Mouse (Mus musculus) T-helper 1 cell (primary cell): Measurements from ENCODE around the gene Cd81.

Experiments
- in situ Hi-C: fragments of 300-600 bp; cut with MboI, MseI; formaldehyde crosslinking; loops from one replicate; pipeline ENCODE4 v1.15.1; 2025; ENCODE audit warnings: high pct_unique_total_duplicates

Gene Cd81

DNA sequence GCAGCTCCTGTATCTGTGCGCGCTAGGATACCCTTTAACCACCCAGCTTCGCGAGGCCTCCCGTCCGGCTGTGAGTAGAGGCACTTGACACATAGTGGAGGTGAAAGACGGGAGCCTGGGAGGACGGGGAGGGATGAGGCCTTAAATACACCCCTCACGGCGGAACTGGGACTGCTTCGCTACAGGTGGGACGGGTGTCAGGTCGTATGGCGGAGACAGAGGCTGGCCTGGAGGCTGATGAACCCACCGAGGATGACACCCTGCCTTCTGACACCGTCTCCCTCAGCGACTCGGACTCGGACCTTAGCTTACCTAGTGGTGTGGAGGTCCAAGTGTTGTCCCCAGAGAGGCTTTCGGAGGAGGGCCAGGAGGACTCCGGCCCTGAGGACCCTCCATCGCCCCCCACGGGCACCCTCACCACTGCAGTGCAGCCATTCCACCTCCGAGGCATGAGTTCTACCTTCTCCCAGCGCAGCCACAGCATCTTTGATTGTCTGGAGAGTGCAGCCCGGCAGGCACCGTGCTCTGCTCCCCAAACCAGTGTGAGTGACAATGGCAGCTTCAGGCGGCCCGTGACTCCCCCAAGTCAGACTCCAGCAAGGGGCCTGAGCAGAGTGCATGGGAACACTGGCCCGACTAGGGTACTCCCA is 17.3 kb downstream of the Cd81 start:
- in situ Hi-C loops = no loop called here

DNA sequence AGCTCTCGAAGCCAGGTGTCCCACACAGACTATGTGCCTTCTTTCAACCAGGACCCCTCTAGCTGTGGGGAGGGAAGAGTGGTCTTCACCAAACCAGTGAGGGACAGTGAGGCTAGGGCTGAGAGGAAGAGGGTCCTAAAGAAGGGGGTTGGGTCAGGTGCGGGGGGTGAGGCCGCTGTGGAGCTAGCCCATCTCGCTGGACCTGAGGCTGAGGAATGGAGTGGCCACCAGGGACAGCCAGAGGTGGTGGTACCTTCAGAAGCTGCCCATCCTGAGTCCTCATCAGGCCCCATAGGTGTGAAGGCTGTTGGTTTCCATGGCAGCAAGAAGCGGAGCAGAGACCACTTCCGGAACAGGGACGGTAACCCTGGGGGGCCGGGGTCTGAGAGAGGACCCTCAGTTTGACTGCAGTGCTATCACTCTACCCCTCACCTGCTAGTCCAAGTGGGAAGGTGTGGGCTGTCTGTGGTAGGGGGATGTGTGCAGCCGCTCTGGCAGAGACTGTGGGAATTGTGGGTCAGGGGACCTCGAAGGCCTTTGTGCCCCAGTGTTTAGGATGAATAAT is 18.0 kb downstream of the Cd81 start:
- in situ Hi-C loops = no loop called here

DNA sequence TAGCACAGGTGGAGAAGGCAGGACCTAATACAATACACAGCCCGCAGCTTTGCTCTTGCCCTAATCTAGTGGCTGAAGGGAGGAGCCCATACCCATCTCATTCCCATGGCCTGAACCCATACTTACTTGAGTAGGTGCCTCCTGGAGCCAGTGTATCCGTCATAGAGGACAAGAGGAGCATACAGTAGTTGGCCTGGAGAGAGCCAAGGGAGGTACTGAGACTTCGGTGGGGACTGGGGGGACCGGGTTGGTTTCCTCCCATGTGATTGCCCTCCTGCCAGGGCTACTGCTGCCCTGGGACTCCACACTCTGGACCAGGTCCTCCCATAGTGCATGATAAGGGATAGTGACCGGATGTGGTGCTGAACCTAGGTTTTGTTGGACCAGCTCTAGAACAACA is 20.1 kb downstream of the Cd81 start:
- in situ Hi-C loops = no loop called here

DNA sequence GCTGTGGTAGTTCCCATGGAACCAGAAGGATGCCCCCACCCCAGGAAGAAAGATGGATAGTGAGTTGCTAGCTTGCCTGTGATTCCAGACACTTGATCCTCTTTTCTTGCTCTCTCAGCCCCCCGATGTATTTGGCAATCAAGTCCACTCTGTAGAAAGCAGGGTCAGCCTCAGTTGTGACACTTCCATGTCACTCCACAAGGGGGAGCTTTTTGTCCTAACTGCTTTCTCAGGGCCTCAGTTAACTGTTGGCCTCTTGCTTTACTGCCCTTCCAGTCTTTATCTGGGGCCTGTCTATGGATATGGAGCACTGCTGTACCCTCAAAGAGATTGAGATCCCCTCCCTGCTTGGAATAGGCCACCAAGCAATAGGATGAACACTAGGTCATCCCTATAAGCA is 20.5 kb downstream of the Cd81 start:
- in situ Hi-C loops = no loop called here

DNA sequence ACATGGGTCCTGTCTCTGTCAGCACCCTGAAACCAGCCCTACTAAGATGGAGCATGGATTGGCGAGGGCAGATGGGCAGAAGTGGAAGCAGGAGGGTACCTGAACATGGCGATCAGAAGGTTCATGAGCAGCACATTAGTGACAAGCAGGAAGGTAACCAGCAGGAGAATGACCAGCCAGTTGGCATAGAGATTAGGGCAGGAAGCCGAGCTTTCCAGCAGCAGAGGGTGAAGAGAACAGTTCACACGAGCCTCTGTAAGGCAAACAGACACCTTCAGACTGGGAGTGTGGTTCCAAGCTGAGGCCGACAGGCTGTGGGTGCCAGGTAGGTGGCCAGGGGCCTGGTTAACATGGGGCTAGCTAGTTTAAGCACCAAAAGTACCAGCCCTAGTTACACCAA is 22.9 kb downstream of the Cd81 start:
- in situ Hi-C loops = loop anchor here (5.0 to 25.0 kb wide), 2 partner anchors 68 to 1413 kb away; partner anchors contain the start of genes Muc6 and Tspan32

DNA sequence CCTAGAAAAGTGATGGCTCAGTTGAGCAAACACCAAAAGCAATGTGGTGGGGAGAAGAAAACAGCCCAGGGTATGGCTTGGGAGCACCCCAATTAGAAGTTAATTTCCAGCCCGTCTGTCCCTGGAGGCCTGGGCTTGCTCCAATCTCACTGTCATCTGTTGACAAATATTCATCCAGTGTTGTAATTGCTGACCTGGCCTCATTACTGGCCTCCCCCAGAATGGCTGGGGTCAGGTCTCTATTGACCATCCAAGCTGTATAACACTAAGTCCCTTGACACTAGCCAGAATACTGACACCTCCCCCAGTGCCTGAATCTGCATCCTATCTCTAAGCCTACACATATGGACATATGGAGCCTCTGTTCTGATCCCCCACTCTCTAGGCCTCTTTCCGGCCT is 24.8 kb downstream of the Cd81 start:
- in situ Hi-C loops = loop anchor here (5.0 to 25.0 kb wide), 2 partner anchors 70 to 1415 kb away; partner anchors contain the start of genes Muc6 and Tspan32

DNA sequence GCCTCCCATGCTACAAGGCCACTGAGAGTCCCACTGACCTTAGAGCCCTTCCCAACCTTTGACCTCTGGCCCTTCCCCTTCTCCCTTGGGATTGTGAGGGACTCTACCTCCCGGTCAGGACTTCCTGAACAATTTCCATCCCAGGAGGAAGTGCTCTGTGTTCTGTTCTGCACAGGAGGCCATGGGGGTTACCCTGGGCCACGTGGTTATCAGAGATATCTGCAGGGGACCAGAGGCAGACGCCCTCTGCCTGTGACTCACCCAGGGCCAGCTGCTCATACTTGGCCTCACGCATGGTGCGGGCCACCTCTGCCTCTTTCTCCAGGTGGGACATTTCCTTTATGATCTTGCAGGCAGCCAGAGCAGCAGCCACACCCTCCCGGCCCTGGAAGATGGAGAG is 29.5 kb downstream of the Cd81 start:
- in situ Hi-C loops = loop anchor here (25.0 kb wide), 1 partner anchor 1420 kb away; the partner anchor contains the start of gene Muc6

DNA sequence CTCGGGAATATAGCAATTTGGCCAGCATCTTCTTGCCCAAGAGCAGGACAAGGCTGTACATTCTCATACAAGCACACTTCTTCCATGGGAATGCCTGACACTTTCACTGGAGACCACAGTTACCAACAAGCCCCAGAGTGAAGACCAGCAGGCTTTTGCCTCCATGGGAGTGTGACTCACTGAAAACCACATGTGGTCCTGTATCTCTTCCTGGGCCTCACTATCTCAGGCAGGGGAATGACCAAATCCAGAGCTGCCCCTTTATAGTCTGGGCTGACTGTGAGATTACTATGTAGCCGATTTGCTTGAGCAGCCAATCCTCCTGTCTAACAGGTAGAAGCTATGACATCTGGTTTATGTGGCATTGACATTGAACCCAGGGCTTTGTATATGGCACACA is 31.2 kb downstream of the Cd81 start:
- in situ Hi-C loops = loop anchor here (25.0 kb wide), 1 partner anchor 1421 kb away; the partner anchor contains the start of gene Muc6

DNA sequence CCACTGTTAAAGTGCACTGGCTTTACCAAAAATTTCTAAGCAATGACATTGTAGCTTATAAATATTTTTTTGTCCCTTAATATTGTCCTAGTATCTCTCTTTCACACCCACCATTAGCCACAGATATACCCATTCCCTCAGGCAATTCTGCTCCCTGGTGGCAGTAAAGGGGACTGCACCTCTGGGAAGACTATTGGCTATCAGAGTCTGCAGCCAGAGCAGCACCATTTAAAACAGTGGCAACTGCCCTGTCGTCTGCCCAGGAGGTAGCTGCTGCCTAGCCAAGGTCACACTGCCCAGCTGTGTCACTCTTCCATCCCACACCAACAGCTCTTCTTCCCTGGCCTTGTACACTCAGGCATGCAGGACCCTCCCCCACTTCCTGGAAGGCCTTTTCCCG is 33.8 kb downstream of the Cd81 start:
- in situ Hi-C loops = loop anchor here (25.0 kb wide), 1 partner anchor 1424 kb away; the partner anchor contains the start of gene Muc6

DNA sequence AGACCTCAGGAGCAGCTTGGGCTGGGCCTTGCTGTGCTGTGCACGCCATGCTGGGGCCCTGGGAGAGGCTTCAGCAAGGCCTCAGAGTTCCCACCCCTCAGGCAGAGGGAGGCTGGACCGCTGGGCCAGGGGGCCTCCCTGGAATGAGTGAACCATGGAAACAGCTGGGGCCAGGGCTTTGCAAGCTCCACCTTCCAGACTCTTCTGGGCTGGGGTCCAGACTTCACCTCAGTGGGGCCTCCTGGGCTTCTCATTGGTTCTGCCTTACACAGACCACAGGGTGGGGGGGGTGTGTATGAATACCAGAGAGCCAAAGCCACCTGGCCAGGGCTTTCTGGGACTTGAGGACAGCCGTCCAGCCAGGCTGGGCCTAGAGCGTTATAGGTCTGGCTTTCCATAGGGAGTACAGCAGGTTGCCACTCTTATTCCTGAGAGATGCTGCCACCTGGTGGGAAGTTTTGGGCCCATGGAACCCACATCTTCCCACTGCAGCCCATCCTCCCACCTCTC is 34.6 kb downstream of the Cd81 start:
- in situ Hi-C loops = loop anchor here (25.0 kb wide), 1 partner anchor 1425 kb away; the partner anchor contains the start of gene Muc6

DNA sequence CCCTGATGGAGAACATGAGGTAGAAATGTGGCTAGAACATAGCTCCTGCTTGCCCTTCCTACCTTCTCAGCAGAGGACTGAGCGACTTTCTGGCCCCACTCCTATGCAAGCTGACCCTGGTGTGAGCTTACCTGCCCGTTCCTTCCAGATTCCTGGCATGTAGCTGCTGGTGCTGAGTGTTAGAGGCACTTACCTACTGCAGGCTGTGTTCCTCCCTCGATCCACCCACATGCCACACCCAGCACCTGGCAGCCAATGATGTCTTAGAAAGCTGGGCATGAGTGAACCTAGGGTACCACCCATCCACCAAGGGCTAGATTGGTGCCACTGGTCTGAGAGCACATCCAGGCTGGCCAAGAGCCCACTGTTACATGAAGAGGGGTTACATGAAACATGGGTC is 41.3 kb downstream of the Cd81 start:
- in situ Hi-C loops = loop anchor here (25.0 kb wide), 1 partner anchor 1432 kb away; the partner anchor contains the start of gene Muc6

DNA sequence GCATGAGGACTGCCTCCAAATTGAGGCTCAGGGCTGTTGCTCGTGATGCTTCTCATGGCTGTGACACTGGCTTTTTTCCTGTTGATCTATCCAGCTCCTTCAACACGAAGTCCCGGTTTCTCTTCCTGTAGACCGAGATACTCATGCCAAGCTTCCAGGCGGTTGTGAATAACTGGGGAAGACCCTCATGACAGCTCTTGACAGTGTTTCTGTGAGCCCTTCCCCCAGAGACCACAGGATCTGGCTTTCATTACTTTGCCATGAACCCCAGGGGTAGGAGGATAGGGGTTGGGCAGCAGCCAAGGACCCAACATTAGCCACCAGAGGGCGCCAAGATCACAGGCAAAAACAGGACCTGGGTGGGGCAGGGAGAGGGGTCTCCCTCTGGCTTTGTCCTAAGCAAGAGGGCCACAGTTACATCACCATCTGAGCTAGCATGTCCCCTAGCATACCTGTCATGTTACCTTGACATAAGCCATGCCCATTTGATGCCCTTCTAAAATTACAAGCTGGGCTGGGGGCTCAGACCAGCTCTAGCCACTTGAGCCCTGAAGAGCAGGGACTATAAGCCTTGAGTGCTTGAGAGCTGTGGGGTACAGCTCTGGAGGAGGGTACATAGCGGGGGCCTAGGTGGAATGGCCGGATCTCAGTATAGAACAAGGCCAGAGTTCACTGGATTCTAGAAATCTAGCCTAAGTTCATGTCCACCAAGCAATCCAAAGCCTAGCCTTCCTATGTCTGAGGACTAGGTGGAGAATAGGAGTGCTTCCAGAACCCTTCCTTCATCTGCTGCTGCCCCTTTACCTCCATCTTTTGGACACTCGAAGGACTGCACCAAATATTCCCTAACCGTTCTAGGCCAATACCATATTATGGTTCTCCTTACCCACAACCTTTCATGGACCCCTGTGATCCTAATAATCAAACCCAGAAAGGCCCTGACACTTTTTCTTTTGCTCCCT is 42.3 kb downstream of the Cd81 start, which contains the start of gene Trpm5:
Trpm5 (minus strand) TSS at position 51 of the 962 bp plus-strand sequence.
- in situ Hi-C loops = loop anchor here (25.0 kb wide), 1 partner anchor 1433 kb away; the partner anchor contains the start of gene Muc6

DNA sequence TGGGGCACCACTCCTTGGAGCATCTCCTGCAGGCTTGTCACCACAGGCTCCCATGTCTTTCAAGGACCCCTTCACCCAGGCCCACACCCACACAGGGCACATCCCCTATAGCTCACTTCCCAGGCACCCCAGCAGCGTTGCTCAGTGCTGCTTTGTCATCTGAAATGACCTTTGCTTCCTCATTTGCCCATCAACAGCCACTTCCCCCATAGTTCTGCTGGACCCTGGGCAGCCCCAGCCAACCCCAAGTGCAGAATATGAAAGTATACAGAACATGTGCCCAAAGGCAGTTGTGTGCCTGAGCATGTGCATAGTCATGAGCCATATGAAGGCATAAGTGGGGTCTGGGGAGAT is 43.0 kb downstream of the Cd81 start:
- in situ Hi-C loops = loop anchor here (25.0 kb wide), 1 partner anchor 1433 kb away; the partner anchor contains the start of gene Muc6

DNA sequence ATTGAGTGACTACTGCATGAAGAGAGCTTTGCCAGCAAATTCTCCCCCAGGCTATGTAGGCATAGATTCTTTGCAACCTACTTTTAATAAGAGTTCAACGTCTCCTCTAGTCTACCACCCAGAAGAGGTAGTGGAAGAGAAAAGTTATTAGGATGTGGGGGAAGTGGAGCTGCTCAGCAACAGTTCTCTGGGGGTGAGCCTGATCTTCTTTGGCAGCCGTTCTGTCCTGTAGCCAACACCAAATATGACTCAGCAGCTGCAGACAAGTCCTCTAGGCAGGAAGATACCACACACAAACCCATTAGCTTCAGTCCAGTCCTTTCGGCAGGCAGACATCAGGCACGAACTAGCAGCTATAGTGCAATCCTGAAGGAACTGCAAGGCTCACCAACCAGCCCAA is 48.2 kb downstream of the Cd81 start:
- in situ Hi-C loops = no loop called here

DNA sequence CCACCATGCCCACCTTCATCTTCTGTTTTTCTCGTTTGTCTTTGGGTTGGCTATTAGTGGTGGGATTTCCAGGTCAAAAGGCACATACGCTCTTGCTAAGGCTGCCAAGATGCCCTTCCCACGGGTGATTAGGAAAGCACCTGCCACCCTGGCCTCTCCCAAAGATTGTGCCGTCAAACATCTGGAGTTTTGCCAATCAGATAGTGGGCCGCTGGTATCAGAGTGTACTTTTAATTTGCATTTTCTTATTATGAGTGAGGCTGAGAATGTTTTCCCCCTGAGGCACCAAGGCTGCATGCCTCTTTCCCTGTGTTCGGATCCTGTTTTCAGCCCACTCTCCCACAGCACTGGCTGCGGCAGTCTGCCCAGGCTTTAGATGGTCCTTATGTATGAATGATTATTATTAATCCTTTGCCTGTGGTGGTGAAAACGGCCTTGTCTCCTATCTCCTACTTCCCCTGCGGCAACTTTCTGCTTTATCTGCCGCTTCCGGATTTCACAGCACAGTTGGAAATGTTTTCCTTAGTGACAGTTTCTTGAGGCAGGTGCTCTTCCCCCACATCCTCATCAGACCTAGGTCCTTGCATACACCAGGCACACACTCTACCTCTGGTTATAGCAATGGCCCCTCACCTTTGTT is 52.8 kb downstream of the Cd81 start:
- in situ Hi-C loops = no loop called here

DNA sequence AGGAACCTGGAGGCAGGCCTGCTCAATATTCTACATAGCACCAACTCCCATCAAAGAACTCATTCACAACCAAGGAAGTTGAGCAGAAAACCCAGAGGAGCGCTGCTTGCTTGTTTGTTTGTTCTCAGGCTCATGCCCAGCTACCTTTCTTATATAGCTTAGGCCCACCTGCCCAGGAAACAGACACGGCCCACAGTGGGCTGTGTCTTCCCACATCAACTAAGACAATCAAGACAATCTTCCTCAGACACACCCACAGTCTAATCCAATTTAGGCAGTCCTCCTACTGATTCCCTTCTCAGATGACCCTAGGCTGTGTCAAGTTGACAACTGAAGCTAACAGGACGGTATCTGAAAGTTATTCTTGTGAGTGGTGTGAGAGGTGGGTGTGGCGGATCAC is 53.5 kb downstream of the Cd81 start, which contains the start of gene Kcnq1:
Kcnq1 (plus strand) TSS at position 301 of the 400 bp plus-strand sequence.
- in situ Hi-C loops = no loop called here

DNA sequence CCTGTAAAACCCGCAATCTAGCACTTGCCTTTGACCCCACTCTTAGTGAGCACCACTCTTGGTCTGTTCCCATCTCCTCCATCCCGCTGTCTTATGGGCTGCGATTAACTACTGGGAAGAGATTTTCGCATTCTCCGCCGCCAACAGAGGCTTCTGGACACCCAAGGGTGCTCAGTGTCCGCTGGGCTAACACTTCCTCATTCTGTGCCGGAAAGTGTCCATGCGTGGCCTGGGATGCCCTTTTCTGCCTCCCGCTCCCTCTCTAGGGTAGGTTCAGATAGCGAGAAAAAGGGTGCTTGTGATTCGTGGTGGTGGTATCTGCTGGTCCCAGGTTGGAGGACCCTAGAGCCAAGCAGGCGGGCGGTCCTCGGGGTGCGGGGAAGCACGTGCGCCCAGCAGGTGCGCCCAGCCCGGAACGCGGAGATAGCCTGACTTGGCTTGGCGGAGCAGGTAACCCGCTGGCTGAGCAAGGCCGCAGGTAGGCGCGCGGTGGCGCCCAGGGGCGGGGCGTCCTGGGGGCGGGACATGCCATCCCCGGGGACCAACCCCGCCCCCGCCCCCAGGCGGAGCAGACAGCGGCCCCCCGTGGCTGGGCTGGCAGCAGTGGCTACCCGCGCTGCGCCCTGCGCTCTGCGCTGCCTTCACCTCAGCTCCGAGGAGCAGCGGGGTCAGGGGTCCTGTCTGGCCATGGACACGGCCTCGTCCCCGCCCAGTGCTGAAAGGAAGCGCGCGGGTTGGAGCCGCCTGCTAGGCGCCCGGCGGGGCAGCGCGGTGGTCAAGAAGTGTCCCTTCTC is 54.3 kb downstream of the Cd81 start:
- in situ Hi-C loops = no loop called here

DNA sequence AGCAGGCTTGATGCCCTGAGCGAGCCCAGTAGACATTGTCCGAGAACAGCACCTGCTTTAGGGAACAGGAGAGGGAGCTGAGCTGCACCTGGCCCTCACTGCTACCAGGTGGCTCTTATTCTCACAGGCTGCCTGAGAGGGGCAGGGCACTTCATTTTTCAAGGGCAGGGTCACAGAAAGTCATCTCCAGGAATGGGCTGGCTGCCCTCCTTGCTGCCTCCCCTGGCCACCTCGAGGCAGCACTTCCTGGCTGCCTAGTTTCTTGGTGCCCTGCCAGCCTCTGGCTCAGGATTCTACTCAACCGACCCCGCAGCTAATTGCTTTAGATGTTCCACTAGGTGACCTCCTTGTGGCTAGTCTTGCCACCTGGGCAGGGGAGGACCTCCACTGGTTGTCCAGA is 55.7 kb downstream of the Cd81 start:
- in situ Hi-C loops = no loop called here

DNA sequence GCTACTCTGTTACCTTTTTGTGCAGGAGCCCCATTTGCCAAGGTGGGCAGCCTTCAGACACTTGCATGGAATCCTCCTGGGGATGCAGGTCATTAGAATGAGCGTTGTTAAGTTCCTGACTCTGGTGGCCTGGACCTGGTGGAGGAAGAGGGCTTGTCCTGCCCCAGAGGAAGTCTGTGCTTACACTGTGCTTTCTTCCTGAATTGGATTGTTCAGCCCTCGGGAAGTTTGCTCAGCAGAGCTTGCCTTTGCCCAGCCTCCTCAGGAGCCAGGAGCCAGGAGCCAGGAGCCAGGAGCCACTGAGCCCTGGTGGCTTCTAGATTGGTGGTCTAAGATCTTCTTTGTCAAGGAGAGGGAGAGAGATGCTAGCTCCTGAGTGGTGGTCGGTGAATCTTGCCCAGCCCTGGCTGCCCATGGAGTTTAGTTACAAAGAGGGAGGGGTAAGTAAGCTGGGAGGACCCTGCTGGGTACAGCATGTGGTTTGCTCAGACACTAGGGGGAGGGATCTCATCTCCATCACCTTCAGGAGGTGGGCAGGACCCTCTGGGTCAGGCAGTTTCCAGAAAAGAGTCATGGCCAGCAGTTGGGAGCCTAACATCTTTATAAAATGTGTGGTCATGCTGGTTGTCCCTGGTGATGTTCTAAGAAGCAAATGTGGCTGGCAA is 56.6 kb downstream of the Cd81 start:
- in situ Hi-C loops = no loop called here

DNA sequence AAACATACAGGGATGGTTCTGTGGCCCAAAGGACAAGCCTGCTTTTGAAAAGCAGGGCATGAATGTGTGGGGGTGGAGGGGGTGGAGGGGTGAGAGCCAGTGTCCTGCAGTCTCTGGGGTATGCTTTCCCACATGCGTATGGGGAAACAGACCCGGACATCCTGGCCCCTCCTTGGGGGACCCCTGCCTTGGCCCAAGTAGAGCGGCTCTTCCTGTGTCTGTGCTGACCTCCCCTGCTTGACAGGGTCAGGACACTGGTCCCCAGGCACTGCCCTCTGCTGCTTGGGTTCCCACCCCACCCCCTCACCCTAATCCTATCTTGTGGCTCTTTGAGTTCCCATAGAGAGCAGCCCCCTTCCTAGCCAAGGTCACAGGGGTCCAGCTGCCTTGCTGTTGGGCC is 57.2 kb downstream of the Cd81 start:
- in situ Hi-C loops = loop anchor here (10.0 kb wide), 1 partner anchor 1415 kb away; the partner anchor contains the start of gene Muc2
